Mouse (Mus musculus): ENCODE results near the gene Zfp493. TPM values are rescaled to one million over a fixed set of nuclear protein-coding genes. Genes with fewer than 3 reads are reported as not detected.
A peak's percentile ranks its signal among the peaks of the same experiment; 100 is the strongest.
"Not testable (repeated sequence)": the region's sequence is repeated elsewhere in the genome, so short reads cannot be mapped to it uniquely, and the experiment has no call there.

The Zfp493 gene
- polyA plus RNA-seq, 1 experiment from 2014 or later, result 5.5 TPM

DNA sequence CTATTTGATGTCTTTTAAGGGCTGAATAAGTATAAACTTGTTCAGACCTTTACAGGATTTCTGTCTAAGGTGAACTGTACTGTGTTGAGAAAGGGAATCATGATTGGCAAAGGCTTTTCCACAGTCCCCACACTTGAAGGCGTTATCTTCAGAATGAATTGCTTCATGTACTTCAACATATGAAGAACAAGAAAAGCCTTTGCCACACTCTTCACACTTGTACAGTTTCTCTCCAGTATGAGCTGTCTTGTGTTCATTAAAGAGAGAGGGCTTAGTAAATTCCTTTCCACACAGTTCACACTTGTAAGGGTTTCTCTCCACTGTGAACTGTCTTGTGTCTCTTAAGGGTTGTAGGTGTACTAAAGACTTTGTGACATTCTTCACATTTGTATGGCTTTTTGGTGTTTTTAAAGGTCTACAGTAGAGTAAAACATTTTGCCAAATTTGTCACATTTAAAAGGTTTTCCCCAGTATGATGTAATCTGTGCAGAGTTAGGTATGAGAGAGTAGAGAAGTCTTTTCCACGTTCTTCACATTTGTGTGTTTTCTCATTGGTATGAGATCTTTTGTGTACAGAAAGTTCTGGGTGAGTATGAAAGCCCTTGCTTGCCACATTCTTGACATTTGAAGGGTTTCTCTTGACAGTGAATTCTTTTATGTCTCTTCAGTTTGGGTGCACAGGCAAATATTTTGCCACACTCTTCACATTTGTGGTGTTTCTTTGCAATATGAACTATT lies 16.3 kb upstream of the Zfp493 start:
- no peaks in the 10 kb centered on the region for H3K9me3 ChIP-seq (replicated peaks; ENCODE audit: control insufficient read depth, low read length)
- no peak overlapping the region for H3K4me3 ChIP-seq (ENCODE audit: low read depth, low read length)
- no peaks in the 10 kb centered on the region for H3K36me3 ChIP-seq (replicated peaks; ENCODE audit: control insufficient read depth, insufficient read depth, low read depth, low read length)
- H3K4me2 ChIP-seq (ENCODE audit: low read depth, low read length), result no peak overlapping the region
- H3K4me1 ChIP-seq (ENCODE audit: control insufficient read depth, insufficient read depth, low read length), result no peaks in the 10 kb centered on the region
- DNase-seq (ENCODE audit: low spot score), result no peak
- H3K27ac ChIP-seq (replicated peaks; ENCODE audit: low read depth, low read length), result no peak overlapping the region
- H3K9ac ChIP-seq (replicated peaks; ENCODE audit: low read length), result no peak overlapping the region
- H3K27me3 ChIP-seq (ENCODE audit: control insufficient read depth, insufficient read depth, low read length), result no peaks in the 10 kb centered on the region
- ATAC-seq (replicated peaks; ENCODE audit: insufficient number of reproducible peaks, low FRiP score, low TSS enrichment, low read depth), result no peak
- 84% methylated on average over 2 of the region's 2 CpGs for whole genome bisulfite sequencing

GRCm38 (mm10) chr13:67791921-67792455 lies 12.5 kb downstream of the Zfp493 start:
- Histone ChIP-seq H3K36me3 (replicated peaks; ENCODE audit: control insufficient read depth, insufficient read depth, low read depth, low read length) (no peaks in the 10 kb centered on the region), H3K9me3 (replicated peaks; ENCODE audit: control insufficient read depth, low read length) (no peaks in the 10 kb centered on the region), H3K27me3 (ENCODE audit: control insufficient read depth, insufficient read depth, low read length) (no peaks in the 10 kb centered on the region), H3K4me1 (ENCODE audit: control insufficient read depth, insufficient read depth, low read length) (no peaks in the 10 kb centered on the region), H3K9ac (replicated peaks; ENCODE audit: low read length) (no peak overlapping the region), H3K4me3 (ENCODE audit: low read depth, low read length) (no peak overlapping the region), H3K4me2 (ENCODE audit: low read depth, low read length) (no peak overlapping the region), H3K27ac (replicated peaks; ENCODE audit: low read depth, low read length) (no peak overlapping the region)
- DNase-seq (ENCODE audit: low spot score), result no peak
- ATAC-seq (replicated peaks; ENCODE audit: insufficient number of reproducible peaks, low FRiP score, low TSS enrichment, low read depth), result no peak
- 91% methylated on average over 10 of the region's 10 CpGs for WGBS

DNA sequence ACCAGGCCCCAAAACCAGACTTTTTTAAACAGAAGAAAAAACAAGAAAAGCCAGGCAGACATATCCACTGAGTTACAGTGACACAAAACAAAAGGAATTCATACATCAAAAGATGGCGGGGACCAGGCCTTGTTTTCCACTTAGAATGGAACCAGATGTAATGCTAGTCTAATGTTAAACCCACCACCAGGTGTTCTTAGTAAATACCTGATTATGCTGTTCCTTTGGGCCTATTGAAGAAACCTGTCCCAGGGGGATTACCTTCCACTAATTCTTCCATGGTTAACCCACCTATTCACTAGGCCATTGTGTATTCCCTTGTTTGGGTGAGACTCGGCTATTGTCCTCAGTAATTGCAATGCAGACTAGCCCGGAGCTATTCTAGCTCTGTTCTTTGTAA lies 19.1 kb downstream of the Zfp493 start:
- Histone ChIP-seq H3K27me3 (ENCODE audit: control insufficient read depth, insufficient read depth, low read length) (no peaks in the 10 kb centered on the region), H3K4me3 (ENCODE audit: low read depth, low read length) (no peak overlapping the region), H3K36me3 (replicated peaks; ENCODE audit: control insufficient read depth, insufficient read depth, low read depth, low read length) (no peaks in the 10 kb centered on the region), H3K9me3 (replicated peaks; ENCODE audit: control insufficient read depth, low read length) (no peaks in the 10 kb centered on the region), H3K4me1 (ENCODE audit: control insufficient read depth, insufficient read depth, low read length) (no peaks in the 10 kb centered on the region), H3K27ac (replicated peaks; ENCODE audit: low read depth, low read length) (no peak overlapping the region), H3K4me2 (ENCODE audit: low read depth, low read length) (no peak overlapping the region), H3K9ac (replicated peaks; ENCODE audit: low read length) (no peak overlapping the region)
- WGBS, result 70% methylated on average over 3 of the region's 3 CpGs
- DNase-seq (ENCODE audit: low spot score) (no peak), ATAC-seq (replicated peaks; ENCODE audit: insufficient number of reproducible peaks, low FRiP score, low TSS enrichment, low read depth) (no peak)

DNA sequence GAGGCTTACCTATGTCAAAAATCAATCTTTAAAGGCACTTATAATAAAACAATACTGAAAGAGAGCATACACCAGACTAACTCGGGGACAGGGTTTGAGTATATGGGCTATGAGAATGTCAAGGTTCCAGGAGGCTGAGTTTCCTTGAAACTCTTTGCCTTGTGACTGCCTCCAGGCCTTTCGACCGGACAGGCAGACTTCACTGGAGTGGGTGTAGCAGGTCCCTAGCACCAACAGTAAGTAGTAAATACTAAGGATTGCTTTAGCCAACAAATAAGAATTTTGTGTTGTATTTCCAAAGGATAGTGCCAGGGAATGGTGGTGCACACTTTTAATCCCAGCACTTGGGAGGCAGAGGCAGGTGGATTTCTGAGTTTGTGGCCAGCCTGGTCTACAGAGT lies 19.7 kb downstream of the Zfp493 start:
- not testable (repeated sequence) for H3K4me1 ChIP-seq (ENCODE audit: control insufficient read depth, insufficient read depth, low read length); H3K9ac ChIP-seq (replicated peaks; ENCODE audit: low read length); H3K4me3 ChIP-seq (ENCODE audit: low read depth, low read length); H3K27me3 ChIP-seq (ENCODE audit: control insufficient read depth, insufficient read depth, low read length); H3K9me3 ChIP-seq (replicated peaks; ENCODE audit: control insufficient read depth, low read length); H3K4me2 ChIP-seq (ENCODE audit: low read depth, low read length); H3K27ac ChIP-seq (replicated peaks; ENCODE audit: low read depth, low read length); DNase-seq (ENCODE audit: low spot score); H3K36me3 ChIP-seq (replicated peaks; ENCODE audit: control insufficient read depth, insufficient read depth, low read depth, low read length); ATAC-seq (replicated peaks; ENCODE audit: insufficient number of reproducible peaks, low FRiP score, low TSS enrichment, low read depth)
- WGBS, result 79% methylated on average over 3 of the region's 3 CpGs

DNA sequence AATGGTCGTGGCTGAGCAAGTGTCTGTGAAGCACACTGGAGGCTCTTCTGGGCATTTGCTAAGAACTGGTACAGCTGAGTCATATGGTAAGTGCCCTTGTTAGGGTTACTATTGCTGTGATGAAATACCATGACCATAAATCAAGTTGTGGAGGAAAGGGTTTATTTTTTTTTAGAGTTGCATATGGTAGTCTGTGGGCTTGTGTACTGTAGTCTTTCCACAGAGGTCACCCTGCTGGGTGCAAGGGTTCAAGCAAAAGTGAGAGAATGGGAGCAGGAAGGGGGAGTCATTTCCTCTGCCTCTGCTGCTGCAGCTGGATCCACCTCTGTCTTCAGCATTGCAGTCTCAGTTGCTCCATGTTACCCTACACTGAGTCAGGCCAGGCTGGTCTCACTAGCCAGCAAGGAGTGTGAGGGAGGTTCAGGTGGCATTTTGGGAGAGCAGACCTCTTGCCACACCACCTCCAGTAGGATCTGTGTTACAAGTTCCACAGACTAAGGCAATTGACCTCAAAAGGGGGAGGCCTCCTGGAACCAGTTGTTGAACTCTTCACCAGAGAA lies 32.2 kb downstream of the Zfp493 start:
- WGBS, result 60% methylated on average over 1 of the region's 1 CpGs
- ATAC-seq (replicated peaks; ENCODE audit: insufficient number of reproducible peaks, low FRiP score, low TSS enrichment, low read depth), result no peak
- no peaks in the 10 kb centered on the region for H3K27me3 ChIP-seq (ENCODE audit: control insufficient read depth, insufficient read depth, low read length)

GRCm38 (mm10) chr13:67812961-67813709 lies 33.6 kb downstream of the Zfp493 start:
- no peaks in the 10 kb centered on the region for H3K4me1 ChIP-seq (ENCODE audit: control insufficient read depth, insufficient read depth, low read length)
- 79% methylated on average over 8 of the region's 8 CpGs for WGBS
- no peak for ATAC-seq (replicated peaks; ENCODE audit: insufficient number of reproducible peaks, low FRiP score, low TSS enrichment, low read depth)
- no peak overlapping the region for H3K27ac ChIP-seq (replicated peaks; ENCODE audit: low read depth, low read length)
- peak overlapping the region; percentile 56 for H3K4me3 ChIP-seq (ENCODE audit: low read depth, low read length)
- no peaks in the 10 kb centered on the region for H3K9me3 ChIP-seq (replicated peaks; ENCODE audit: control insufficient read depth, low read length)
- DNase-seq (ENCODE audit: low spot score), result no peak
- H3K27me3 ChIP-seq (ENCODE audit: control insufficient read depth, insufficient read depth, low read length), result no peaks in the 10 kb centered on the region
- H3K36me3 ChIP-seq (replicated peaks; ENCODE audit: control insufficient read depth, insufficient read depth, low read depth, low read length), result no peaks in the 10 kb centered on the region
- no peak overlapping the region for H3K9ac ChIP-seq (replicated peaks; ENCODE audit: low read length)
- H3K4me2 ChIP-seq (ENCODE audit: low read depth, low read length), result no peak overlapping the region; the same call in 1 of the 2 replicates

More for the DNA sequence above, 32.2 kb downstream of the Zfp493 start:
- no peaks in the 10 kb centered on the region for H3K9me3 ChIP-seq (replicated peaks; ENCODE audit: control insufficient read depth, low read length)
- no peak overlapping the region for H3K9ac ChIP-seq (replicated peaks; ENCODE audit: low read length)
- H3K27ac ChIP-seq (replicated peaks; ENCODE audit: low read depth, low read length), result no peak overlapping the region
- H3K4me1 ChIP-seq (ENCODE audit: control insufficient read depth, insufficient read depth, low read length), result no peaks in the 10 kb centered on the region
- no peak overlapping the region for H3K4me3 ChIP-seq (ENCODE audit: low read depth, low read length)
- DNase-seq (ENCODE audit: low spot score), result no peak
- H3K4me2 ChIP-seq (ENCODE audit: low read depth, low read length), result no peak overlapping the region
- no peaks in the 10 kb centered on the region for H3K36me3 ChIP-seq (replicated peaks; ENCODE audit: control insufficient read depth, insufficient read depth, low read depth, low read length)

DNA sequence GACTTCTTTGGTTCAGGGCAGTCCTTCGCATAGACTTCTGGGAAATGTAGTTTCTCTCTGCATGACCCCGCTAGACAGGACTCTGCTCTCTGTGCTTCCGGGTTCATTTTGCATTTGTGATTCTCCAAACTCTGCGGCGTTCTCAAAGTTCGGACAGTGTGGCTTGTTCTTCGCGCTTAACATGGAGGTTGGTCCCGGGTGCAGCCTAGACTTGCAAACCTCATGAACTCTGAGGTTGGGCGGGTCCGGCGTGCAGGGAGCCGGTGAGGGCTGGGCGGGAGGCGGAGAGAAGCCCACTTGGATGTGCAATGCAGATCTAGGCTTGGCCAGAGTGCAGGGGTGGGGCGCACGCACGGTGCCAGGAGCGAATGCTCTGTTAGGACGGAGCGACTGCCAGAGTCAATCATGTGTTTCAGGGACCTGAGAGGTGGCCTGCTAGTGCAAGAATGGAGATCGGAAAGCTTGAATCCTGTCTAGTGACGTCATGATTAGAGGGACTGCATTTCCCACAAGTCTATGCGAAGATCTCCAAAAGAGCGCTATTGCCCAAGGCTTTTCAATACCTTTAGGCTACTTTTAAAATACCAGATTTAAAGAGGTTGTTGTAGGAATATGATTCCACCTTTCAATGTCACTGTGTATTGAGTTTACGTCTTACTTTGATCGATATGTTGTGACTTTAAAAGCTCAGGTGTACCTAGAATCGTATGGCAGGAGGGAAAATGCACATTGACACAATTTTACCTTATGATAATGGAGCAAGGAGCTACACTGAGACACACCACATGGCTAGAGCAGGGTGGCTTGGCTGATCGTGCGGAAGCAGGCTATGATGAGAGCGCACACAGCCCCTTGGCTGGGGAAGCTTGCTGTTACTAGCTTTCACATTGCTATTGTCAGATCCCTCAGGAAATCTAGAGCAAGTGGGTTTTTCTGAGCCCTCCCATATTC lies 34.5 kb downstream of the Zfp493 start, which contains the start of gene Zfp273:
Zfp273 (plus strand) TSS at position 31 of the 951 bp plus-strand sequence.
- 6% methylated on average over 31 of the region's 31 CpGs for WGBS
- Histone ChIP-seq H3K9ac (replicated peaks; ENCODE audit: low read length) (peak within 1 kb of the TSS; percentile 47), H3K4me2 (ENCODE audit: low read depth, low read length) (peak within 1 kb of the TSS; percentile 59), H3K4me1 (ENCODE audit: control insufficient read depth, insufficient read depth, low read length) (no peaks in the 10 kb centered on the region), H3K36me3 (replicated peaks; ENCODE audit: control insufficient read depth, insufficient read depth, low read depth, low read length) (no peaks in the 10 kb centered on the region), H3K4me3 (ENCODE audit: low read depth, low read length) (peak within 1 kb of the TSS; percentile 56), H3K27me3 (ENCODE audit: control insufficient read depth, insufficient read depth, low read length) (no peaks in the 10 kb centered on the region), H3K27ac (replicated peaks; ENCODE audit: low read depth, low read length) (0 out of 2 replicates have a peak within 1 kb of the TSS, but pooled peaks have one; percentile 38), H3K9me3 (replicated peaks; ENCODE audit: control insufficient read depth, low read length) (no peaks in the 10 kb centered on the region)
- peak; percentile 93 for ATAC-seq (replicated peaks; ENCODE audit: insufficient number of reproducible peaks, low FRiP score, low TSS enrichment, low read depth)
- peak; percentile 86 for DNase-seq (ENCODE audit: low spot score)

All from embryonic facial prominence, embryonic 11.5 days (tissue).